Mouse (Mus musculus) kidney, postnatal 36 days (tissue): ENCODE data around the gene Evl.
"Not testable (repeated sequence)": the region's sequence is repeated elsewhere in the genome, so short reads cannot be mapped to it uniquely, and the experiment has no call there.

Experiments
- DNase-seq, 2 experiments: peaks; one replicate each; pipeline ENCODE4 v3.0.0; 2021 to 2022; ENCODE audit warnings: mixed read lengths in 2 of 2

Evl gene

DNA sequence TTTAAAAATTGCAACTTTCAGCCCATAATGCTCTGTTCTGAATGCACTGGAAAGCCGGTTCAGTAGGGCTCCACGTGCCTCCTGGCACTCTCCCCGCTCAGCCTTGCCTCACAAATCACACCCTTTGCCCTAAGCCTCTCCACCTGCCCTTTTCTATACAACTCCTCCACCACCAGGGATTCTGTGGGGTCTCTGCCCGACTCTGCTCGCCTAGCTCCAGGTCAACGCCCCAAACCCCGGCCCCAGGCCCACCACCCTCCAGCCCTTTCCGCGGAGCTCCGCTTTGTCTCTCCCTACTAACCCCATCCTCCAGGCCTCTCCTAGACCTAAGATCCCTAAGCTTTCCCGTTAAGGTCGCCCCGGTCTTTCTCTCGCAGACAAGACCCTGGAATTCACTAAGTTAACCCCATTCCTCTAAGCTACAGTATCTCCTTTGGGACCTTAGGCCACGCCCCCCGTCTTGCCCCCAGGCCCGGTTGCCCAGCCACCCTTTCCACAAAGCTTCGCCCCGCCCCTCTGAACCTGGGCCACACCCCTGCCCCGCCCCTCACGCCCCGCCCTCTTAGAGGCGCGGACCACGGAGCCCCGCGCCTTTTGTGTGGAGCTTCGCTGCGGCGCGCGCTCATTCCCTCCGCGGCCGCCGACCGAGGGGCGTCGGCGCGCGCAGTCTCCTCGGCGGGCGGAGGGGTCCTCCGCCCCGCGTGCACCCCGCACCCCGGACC, at the start of gene Evl:
Evl (plus strand) TSS at position 601 of the 722 bp plus-strand sequence.
- peak; percentile 85 to 93 for DNase-seq

DNA sequence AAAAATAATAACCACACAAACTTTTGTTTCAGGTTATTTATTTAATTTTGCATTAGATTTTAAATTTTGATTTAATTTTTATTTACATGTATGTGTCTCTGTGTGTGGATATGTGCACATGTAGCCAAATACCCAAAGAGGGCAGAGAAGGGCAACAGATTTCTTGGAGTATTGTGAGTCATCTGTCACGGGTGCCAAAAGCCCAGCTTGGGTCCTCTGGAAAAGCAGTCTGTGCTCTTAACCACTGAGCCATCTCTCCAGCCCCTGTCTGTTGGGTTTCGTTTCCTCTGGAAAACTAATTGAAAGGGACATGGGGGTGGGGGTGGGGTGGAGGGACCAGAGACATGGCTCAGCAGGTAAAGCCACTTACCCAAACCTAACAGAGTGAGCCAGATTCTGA, 48.7 kb upstream of the Evl start:
- no peak for DNase-seq

DNA sequence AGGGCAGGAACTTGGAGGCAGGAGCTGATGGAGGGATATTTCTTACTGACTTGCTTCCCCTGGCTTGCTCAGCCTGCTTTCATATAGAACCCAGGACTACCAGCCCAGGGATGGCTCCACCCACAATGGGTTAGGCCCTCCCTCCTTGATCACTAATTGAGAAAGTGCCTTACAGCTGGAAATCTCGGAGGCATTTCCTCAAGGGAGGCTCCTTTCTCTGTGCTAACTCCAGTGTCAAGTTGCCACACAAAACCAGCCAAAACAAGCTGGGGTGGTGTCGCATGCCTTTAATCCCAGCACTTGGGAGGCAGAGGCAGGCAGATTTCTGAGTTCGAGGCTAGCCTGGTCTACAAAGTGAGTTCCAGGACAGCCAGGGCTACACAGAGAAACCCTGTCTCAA, 47.5 kb upstream of the Evl start:
- not testable (repeated sequence) for DNase-seq

DNA sequence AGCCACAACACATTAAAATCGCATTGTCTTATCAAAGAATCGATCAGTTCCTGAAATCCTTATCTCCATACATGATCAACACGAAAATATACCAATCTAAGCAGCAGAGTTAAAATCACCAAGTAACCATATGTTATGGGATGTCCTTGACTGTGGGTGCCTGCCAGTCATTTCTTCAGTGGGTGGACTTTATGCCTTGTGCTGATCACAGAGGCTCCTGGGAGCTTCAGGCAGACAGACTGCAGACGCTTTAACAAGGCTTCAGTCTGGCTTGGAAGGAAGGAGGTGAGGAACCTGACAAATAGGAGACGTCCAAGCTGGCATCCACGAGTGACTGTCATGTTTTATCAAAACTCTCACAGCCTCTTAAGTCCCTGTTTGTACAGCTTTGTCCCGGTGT, 43.9 kb upstream of the Evl start:
- DNase-seq: no peak

DNA sequence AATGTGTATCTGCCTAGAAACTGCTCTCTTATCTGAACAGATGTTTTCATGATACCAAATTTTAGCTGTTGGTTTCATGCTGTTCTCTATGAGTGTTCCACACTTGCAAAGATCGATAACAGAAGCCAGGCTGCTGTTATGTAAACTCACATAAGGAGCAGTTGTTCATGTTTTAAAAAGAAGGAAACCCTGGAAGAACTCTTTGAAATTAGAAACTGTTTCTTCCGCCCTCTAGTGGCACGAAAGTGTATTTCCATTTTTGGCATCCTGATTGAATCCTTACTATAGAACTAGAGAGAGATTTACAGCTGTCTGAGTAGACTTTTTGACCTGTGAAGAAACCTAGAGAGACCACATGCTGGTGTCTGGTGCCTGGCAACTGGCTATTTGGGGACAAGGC, 43.5 kb upstream of the Evl start:
- DNase-seq: peak; percentile 16 to 40

DNA sequence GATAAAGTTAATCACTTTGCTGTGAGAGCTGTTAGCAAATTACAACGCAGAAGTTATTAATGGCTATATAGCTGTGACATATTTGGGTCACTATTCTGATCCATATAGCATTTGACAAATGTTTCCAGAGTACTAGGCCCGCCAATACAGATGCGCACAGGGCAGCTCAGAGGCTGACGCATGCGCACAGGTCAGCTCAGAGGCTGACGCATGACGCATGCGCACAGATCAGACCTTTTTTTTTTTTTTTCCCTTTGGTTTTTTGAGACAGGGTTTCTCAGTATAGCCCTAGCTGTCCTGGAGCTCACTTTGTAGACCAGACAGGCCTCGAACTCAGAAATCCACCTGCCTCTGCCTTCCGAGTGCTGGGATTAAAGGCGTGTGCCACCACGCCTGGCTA, 39.1 kb upstream of the Evl start:
- DNase-seq: no peak

DNA sequence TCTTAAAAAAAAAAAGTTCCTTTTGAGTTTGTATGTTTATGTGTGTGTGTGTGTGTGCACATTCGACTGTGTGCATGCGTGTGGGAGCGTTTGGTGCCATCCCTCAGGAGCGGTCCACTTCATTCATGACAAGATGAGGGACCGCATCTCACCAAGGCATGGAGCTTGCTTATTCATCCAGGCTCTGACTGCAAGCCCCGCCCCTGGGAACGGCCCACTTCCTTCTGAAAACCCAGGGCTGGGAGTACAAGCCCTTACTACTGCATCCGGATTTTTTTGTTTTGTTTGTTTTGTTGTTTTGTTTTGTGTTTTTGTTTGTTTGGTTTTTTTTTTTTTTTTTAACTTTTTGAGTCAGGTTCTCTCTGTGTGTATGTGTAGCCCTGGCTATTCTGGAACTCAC, 35.1 kb upstream of the Evl start:
- peak in 1 of 2 experiments; percentile 61 for DNase-seq

DNA sequence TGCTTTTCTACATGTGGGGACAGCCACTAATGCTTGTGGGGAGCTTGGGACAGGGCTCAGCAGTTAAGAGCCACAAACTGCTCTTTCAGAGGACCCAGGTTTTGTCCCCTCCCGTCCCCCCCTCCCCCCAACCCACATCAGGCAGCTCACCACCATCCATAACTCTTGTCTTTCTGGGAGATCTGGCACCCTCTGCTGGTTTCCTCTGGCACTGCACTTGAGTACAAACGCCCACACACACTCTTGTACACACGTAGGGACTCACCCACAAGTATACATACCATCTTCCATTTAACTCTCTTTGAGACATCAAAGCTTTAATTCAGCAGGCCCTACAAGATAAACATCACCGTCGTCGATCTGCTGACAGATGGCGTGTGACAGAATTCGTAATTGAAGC, 25.3 kb upstream of the Evl start:
- peak; percentile 17 to 69 for DNase-seq

DNA sequence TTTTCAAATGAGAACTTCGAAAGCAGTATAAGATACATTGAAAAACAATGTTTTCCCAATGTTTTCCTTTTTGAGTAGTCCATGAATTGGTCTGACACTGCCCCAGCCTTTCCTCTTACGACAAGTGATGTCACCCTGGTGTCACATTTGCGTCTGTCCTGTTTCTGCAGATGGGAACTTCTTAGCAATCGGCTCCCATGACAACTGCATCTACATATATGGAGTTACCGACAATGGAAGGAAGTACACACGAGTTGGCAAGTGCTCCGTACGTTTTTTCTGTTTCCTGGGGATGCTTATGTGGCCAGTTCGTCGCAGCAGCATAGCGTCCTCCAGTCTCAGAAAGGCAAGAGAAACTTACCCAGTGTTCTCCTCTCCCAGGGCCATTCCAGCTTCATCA, 20.0 kb upstream of the Evl start:
- no peak for DNase-seq

DNA sequence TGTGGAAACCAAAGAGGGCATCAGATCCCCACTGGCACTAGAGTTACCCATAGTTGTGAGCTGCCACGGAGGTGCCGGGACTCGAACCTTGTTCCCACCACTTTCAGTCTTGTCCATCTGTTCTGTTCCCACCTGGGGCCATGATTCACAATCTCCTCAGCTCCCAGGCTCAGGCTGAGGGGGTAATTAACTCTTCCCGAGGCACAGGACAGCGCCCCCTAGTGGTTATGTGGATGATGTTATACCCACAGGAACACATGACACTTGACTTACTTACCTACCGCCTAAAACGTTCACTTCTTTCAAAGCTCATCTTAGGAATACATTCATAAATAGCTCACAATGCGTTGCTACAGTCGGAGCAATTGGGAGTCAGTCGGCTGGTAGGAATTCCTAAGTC, 18.1 kb upstream of the Evl start:
- peak in 1 of 2 experiments; percentile 25 for DNase-seq

DNA sequence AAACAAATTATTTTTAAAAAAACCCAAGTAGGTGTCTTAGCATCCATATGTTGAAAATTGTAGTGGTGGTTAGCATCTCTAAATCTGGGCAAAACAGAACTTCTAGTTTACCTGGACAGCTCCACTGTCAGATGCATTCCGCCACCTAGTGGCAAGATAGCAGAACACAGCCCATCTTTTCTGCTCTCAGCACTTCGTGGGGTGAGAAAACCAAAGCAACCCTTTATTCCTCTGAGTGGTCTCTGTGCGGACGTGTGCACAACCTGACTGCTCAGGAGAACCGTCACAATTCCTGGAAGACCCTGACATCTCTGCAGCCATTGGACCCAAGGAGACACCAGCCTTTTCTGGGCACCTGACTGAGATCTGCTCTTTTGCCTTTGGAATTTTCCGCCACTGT, 13.4 kb upstream of the Evl start:
- DNase-seq: peak; percentile 28 to 72

DNA sequence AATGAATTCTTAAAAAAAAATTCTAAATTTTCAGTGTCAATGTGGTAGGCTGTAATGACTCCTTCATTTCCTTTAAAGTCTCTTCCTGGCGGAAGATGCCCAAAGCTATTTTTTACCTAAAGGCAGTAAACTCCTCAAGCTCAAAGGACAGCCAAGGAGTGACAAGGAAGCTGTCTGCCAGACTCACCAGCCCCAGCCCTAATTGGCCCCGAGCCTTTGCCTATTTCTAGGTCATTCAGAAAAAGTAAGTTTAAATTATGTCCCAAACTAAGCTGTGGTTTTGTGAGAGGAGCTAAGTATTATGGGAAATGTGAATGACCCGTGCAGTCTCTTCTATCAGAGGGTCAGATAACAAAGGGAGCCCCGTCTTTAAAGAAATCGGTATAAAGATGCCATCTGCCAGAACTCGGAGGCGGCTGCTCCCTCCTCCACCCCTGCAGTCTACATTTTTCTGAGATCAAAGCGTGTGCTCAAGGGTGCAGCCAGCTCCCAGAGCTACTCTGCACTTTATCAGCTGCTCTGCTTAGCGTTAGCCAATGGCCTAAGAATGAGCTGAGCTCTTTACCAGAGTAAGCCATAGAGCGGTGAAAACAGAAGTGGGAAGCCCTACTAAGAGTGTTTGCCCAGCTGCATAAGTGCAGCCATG, 7.9 kb upstream of the Evl start:
- DNase-seq: no peak

DNA sequence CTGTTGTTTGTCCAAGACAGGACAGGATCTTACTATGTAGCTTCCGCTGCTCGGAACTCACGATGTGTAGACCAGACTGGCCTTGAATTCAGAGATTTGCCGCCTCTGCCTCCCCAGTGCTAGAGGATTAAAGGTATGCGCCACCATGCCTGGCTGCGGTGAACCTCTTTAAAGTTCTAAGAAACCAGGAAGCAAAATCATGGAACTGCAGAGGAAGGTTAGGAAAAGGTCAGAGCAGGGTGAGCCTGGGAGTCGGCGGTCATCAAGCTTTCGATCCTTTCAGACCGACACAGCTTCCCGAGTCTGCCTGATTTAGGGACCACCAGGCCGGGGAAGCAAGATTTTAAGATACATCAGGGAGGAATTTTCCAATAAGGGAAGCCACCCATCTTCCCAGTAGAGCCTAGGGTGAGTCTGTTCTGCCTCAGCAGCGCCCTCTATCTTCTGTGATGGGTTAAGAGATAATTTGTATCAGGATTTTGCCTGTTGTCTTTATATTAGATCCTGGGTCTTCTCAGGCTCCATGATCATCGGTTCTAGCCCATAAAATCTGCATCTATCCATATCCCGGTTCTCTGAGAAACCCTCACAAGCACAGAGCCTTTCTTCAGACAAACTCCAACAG, 7.2 kb upstream of the Evl start:
- DNase-seq: no peak

DNA sequence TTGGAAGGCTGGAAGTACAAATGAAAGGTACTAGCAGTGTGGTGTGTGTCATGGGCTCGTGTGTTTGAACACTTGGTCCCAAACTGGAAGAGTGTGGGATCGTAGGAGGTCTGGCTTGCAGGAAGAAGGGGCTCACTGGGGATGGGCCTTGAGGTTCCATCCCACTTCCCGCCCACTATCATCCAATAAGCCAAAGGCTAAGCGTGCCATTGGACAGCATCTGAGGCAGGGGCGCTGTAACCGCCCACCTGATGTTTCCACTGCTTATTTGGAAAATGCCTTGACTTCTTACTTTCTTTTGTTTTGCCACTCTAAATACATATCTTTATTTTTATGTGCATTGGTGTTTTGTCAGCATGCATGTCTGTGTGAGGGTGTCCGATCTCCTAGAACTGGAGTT, 2.8 kb upstream of the Evl start:
- DNase-seq: no peak

DNA sequence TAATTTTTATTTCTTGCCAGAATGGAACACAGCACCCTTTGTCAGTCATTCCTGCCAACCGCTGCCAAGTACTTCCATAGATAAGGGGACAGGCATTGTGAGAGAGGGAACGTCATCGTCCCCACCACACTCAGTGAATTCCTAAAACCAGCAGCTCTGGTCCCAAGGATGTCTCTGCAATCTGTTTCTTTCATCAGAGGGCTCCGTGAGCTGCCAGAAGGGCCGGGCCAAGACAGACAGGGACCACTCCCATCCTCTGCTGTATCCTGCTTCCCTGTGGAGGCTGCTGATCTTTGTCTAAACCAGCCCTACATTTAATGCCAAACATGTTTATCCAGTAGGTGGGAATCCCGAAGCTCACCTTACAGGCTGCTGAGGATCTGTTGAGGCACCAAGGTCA, 1.4 kb upstream of the Evl start:
- peak; percentile 8 to 14 for DNase-seq

DNA sequence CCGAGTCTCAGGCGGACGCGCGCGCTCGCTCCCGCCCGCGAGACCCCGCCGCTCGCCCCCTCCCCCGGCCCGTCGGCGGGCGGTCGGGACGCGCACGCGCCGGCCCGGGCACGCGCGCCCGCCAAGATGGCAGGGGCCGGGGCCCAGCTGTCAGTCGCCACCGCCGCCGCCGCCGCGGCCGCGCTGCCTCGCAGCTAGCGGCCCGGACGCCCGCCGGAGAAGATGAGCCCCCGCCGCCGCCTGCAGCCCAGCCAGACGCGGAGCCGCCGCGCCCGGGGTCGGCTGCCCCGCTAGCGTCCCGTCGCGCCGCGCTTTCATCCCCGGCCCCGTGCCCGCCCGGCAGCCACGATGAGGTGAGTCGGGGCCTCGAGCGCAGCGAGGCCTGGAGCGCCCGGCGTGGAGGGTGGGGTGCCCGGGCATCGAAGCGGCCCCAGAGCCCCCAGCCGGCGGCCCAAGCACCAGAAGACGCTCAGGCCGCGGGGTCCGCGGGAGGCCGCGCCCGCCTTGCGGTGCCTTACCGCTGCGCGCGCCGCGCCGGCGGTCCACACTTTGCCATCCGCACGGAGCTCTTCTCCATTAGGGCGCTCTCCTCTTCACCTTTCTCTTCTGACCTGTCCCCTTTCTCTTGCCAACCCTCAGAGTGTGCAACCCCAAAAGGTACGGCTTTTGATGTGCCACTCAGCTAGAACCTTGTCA, 489 bp downstream of the Evl start:
- DNase-seq: peak in 1 of 2 experiments; percentile 53

DNA sequence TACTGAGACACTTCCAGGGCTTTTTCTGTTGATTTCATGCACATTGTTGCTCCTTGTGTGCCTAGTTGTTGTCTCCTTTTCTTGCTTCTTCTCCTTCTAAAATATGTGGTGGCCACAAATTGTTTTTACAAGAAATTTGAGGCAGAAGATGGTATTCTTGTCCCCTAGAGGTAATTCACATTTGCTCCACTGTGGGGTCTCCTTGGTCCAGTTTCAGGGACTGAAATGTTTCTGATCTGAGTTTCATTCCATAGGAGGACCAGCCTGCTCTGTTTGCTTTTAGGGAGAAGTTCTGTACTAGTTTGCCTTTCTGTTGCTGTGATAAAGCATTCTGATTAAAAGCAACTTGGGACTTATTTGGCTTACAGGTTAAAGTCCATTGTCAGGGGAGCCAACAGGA, 3.7 kb downstream of the Evl start:
- DNase-seq: no peak

DNA sequence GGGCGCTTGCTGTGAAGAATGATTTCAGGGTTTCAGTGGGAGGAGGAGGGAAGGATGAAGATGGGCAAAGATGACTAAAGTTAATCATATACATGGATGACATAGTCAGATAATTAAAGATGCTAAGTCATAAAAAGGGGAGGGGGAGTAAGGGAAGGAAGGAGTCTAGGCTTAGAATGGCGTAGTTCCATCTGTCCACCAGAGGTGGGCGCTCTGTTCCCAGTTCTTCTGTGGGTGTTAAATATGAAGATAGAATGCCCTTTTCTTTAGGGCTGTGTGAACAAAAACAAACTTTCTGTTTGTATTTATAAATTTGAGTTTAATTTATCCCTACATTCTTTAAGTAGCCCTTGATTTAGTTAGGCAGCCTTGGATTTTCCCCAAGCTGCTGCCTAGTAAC, 8.7 kb downstream of the Evl start:
- peak in 1 of 2 experiments; percentile 39 for DNase-seq

DNA sequence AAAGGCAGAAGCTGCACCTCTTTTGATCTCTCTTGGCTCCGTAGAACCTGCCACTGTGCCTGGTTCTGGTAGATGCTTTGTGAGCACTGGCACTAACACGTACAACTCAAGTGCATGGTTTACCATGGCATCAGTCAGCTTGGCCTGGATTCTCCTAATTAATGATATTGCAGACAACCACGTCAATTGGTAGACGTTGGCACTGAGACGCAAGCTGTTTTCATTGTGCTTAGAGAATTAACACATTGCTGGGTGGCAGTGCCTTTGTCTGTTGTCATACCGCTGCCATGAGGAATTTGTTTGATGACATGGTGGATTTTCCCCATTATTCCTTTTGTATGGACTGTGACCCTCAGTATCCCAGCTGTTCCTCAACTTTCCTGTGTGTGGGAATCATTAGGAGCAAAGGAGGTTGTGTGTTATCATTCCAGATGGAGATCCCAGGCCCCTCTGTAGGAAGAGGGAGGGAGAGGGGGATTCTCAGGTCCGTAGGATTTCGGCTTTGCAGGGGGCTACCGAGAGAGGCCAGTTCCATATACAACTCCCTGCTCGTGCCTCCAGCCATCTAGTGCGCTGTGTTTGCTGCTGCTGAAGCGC, 10.5 kb downstream of the Evl start:
- no peak for DNase-seq

DNA sequence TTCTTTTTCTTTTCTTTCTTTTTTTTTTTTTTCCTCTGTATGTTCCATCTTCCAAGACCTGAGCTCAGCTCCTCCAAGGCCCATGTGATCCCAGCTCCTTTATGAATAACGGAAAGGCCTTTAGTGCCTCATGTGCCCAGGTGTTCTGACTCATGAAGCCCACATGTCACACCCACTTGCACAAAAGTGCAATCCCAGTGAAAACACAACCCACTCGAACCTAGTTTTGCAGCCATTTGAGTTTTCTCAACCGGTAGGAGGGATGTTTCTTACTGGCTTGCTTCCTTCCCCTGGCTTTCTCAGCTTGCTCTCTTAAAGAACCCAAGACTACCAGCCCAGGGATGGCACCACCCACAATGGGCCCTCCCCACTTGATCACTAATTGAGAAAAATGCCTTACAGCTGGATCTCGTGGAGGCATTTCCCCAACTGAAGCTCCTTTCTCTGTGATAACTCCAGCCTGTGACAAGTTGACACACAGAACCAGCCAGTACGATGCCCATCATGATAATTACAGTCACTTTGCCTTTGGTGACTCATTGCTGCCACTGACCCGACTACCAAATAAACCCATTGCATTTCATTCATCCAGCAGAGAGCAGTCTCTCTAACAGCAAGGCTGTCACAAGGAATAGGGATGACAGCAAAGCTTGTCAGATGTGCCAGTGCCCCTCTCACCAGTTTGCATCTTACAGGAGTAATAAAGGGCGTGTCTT, 24.8 kb downstream of the Evl start:
- DNase-seq: no peak

DNA sequence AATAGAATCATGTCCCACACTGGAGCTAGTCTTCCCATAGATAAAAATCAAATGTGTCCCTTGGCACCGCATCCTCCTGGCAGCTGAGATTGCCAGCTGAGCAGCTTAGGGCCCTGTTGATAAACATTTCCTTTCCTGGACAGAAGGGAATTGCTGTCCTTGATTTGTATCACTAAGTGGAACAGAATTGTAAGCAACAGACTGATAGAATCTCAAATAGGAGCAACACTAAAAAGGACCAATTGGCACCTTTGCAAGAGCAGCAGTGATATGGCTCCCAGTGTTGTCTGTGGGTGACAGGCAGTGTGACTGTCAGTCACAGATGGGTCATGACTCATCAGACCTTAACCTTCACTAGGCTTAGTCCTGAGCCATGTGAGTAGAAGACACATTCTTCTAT, 29.3 kb downstream of the Evl start:
- DNase-seq: no peak

DNA sequence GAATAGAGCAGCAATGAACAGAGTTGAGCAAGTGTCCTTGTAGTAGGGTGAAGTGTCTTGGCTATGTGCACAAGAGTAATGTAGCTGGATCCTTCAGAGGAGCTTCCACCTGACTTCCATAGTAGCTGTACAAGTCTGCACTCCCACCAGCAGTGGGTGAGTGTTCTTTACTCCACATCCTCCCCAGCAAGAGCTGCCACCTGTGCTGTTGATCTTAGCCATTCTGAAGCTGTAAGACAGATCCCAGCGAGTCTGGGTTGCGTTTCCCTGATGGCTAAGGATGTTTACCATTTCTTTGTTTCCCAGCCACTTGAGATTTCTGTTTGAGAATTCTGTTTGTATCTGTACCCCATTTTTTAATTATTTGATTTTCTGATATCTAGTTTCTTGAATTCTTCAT, 35.6 kb downstream of the Evl start:
- no peak for DNase-seq

DNA sequence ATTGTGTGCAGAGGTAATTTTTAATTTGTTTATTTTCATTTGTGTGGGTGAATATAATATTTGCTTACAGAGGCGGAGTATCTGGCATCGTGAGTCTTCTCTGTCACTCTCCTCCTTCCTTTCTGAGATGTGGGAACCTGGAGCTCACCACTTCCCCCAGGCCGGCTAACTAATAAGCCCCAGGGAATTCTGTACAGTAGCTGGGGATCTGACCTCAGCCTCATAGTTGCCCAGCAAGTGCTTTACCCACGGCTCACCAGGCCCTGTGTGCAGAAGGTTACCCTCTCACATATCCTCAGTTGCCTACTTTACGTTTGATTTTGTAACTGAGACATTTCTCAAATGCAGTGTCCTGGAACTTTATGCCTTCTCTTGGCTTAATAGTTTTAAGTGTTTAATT, 37.1 kb downstream of the Evl start:
- DNase-seq: no peak
